Mouse (Mus musculus) heart, embryonic 10.5 days (tissue): ENCODE results near the gene Cnnm2. TPM values are rescaled to one million over a fixed set of nuclear protein-coding genes. Genes with fewer than 3 reads are reported as not detected.

ENCODE experiments used
- DNase-seq: peaks from one replicate; pipeline ENCODE4 v3.0.0-alpha.2; 2017; ENCODE audit warnings: low spot score
- H3K27ac ChIP-seq: fragments of 300-500 bp; sonication (generic); 2 replicates; pipeline ENCODE4 v1.5.1; 2016; ENCODE audit warnings: mild to moderate bottlenecking
- H3K27me3 ChIP-seq: fragments of 300-500 bp; sonication (generic); 2 replicates; pipeline ENCODE4 v1.6.1; 2016; ENCODE audit warnings: mild to moderate bottlenecking; ENCODE audit not compliant: poor library complexity, insufficient read depth, severe bottlenecking
- H3K36me3 ChIP-seq: fragments of 300-500 bp; sonication (generic); 2 replicates; pipeline ENCODE4 v1.6.1; 2016; ENCODE audit warnings: mild to moderate bottlenecking, moderate library complexity
- H3K4me1 ChIP-seq: fragments of 300-500 bp; sonication (generic); 2 replicates; pipeline ENCODE4 v1.6.1; 2016; ENCODE audit warnings: mild to moderate bottlenecking
- H3K4me3 ChIP-seq: fragments of 300-500 bp; sonication (generic); 2 replicates; pipeline ENCODE4 v1.5.1; 2016; ENCODE audit warnings: mild to moderate bottlenecking, moderate library complexity
- H3K9me3 ChIP-seq: fragments of 300-500 bp; sonication (generic); 2 replicates; pipeline ENCODE4 v1.6.1; 2016; ENCODE audit warnings: mild to moderate bottlenecking, moderate library complexity
- WGBS: fragments of 180-500 bp; shearing (Covaris S2); methylation state at CpG from one replicate; pipeline ENCODE4 v1.1.7; 2016; 5-methylcytosine and 5-hydroxymethylcytosine counted together
- polyA plus RNA-seq: library from polyadenylated mRNA; unstranded; fragments of >200 nt; fragmentation: Nextera tagmentation; extraction: Ambion mirVana; gene quantifications from 2 replicates; pipeline ENCODE4 v1.2.1, GENCODE M21; 2016

The Cnnm2 gene
- polyA plus RNA-seq, 1 experiment from 2014 or later: 2.7 TPM

DNA sequence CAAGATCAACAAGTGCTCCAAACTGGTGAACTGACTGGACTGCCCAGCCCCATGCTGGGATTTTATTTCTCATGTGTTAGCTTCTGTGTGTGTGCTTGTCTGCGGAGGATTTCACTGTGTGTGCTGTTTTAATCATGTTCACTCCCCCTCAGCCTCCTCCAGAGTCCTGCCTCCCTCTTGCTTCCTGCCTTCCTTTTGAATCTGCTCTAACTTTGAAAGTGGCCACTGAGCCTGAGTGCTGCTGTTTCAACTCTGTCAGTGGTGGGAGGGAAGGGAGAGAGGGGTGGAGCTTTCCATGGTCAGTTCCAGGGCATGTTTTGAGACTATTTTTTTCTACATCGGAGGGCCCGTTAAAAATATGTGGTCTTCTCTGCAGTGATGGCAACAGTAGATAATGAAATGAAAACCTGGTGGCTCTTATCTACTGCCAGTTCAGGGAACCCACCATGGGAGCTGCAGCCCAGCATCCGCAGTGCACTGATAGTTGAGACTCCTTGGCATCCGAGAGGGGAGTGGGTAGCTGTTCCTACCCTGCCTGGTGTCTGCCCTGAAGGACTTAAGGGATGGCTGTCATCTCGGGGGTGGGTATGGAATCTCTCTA lies 103.4 kb downstream of the Cnnm2 start:
- Histone ChIP-seq H3K9me3 (no peaks in the 10 kb centered on the region), H3K4me1 (peaks cover 44% of the 10 kb centered on the region), H3K36me3 (no peaks in the 10 kb centered on the region), H3K27ac (no peak overlapping the region), H3K4me3 (no peak overlapping the region), H3K27me3 (0 out of 2 replicates have a peak, but pooled peaks cover 7% of the 10 kb centered on the region)
- 41% methylated on average over 6 of the region's 6 CpGs for WGBS
- no peak for DNase-seq

DNA sequence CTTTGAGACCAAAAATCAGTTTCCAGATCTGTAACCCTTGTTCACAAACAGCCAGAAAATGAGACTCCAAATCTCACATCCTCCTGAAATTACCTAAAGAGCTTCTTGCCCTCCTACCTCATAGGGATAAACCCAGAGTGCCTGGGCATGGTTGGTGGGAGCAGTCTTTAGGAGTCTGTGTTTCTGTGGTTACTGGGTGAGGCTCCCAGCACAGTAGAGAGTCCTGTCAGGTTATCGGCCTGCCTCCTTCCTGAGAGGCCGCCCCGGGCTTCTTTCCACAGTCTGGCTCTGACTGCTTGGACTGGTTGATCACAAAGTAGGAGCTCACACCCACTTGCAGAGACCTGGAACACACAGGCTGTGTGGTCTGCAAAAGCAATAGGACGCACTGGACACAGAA lies 104.0 kb downstream of the Cnnm2 start:
- H3K4me3 ChIP-seq: no peak overlapping the region
- no peaks in the 10 kb centered on the region for H3K36me3 ChIP-seq
- 70% methylated on average over 4 of the region's 4 CpGs for WGBS
- H3K9me3 ChIP-seq: no peaks in the 10 kb centered on the region
- DNase-seq: no peak
- no peak overlapping the region for H3K27ac ChIP-seq
- peaks cover 44% of the 10 kb centered on the region for H3K4me1 ChIP-seq
- H3K27me3 ChIP-seq: 0 out of 2 replicates have a peak, but pooled peaks cover 7% of the 10 kb centered on the region

DNA sequence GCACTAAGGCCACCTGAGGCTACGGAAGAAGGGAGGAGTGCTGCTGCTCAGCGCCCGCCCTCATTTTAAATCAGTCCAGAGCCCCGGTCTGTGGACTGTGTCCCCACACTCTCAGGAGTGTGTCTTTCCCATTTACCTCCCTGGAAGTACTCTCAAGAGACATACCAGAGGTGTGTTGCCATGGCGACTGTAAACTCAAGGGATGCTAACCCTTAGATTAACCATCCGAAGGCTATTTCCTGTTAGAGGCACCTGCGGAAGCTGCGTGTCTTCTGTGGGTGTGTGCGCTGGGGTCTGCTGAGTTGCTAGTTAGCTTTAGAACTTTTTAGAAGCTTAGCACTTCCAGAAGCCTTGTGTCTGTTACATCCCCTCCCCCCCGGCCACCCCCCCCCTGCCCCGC lies 107.7 kb downstream of the Cnnm2 start:
- no peaks in the 10 kb centered on the region for H3K9me3 ChIP-seq
- WGBS: 57% methylated on average over 11 of the region's 11 CpGs
- peaks cover 30% of the 10 kb centered on the region for H3K4me1 ChIP-seq
- H3K36me3 ChIP-seq: no peaks in the 10 kb centered on the region
- H3K4me3 ChIP-seq: no peak overlapping the region
- H3K27ac ChIP-seq: peak overlapping the region; percentile 22; the same call in 1 of the 2 replicates
- no peak for DNase-seq
- H3K27me3 ChIP-seq: 0 out of 2 replicates have a peak, but pooled peaks cover 7% of the 10 kb centered on the region

DNA sequence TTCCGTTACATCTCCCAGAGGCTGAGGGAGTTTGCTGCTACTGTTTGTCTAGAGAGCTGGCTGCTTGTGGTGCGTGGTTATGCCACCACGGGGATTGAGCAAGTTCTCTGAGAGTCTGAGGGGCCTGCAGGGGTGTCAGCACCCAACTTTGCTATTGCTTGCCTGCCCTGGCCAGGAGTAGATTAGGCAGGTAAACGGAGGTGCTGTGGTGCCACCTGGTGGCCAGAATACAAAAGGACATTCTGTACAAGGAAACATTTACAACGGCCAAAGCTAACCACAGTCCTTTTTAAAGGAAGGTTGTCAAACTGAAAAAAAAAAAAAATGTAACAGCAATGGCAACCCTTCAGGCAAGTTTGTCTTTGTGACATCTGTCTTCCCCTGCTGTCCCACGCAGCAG lies 108.1 kb downstream of the Cnnm2 start:
- Histone ChIP-seq H3K4me3 (no peak overlapping the region), H3K27ac (no peak overlapping the region), H3K4me1 (peaks cover 29% of the 10 kb centered on the region), H3K27me3 (0 out of 2 replicates have a peak, but pooled peaks cover 7% of the 10 kb centered on the region), H3K36me3 (no peaks in the 10 kb centered on the region), H3K9me3 (no peaks in the 10 kb centered on the region)
- peak; percentile 88 for DNase-seq
- WGBS: 9% methylated on average over 6 of the region's 6 CpGs

DNA sequence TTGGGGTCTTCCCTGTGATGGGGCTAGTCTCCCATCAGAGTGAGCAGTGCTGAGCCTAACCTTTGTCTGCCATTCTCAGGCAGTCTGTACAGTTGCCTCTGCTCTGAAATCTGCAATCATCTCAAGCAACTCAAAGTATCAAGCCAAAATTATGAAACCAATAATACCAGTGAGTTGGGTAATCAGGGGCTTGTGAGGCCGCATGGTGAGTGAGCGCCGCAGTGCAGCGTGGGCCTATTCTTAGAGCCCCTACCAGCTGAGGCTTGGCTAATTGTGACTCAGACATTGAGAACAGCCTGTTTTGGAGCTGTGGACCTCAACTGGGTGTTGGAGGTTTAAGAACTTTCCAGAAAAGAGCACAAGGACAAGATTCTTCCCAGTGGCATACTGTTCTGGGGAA lies 109.7 kb downstream of the Cnnm2 start:
- no peaks in the 10 kb centered on the region for H3K9me3 ChIP-seq
- 85% methylated on average over 4 of the region's 4 CpGs for WGBS
- no peak overlapping the region for H3K27ac ChIP-seq
- no peak overlapping the region for H3K4me3 ChIP-seq
- H3K27me3 ChIP-seq: 0 out of 2 replicates have a peak, but pooled peaks cover 5% of the 10 kb centered on the region
- H3K36me3 ChIP-seq: no peaks in the 10 kb centered on the region
- peaks cover 13% of the 10 kb centered on the region; the same call in 1 of the 2 replicates for H3K4me1 ChIP-seq
- DNase-seq: no peak

DNA sequence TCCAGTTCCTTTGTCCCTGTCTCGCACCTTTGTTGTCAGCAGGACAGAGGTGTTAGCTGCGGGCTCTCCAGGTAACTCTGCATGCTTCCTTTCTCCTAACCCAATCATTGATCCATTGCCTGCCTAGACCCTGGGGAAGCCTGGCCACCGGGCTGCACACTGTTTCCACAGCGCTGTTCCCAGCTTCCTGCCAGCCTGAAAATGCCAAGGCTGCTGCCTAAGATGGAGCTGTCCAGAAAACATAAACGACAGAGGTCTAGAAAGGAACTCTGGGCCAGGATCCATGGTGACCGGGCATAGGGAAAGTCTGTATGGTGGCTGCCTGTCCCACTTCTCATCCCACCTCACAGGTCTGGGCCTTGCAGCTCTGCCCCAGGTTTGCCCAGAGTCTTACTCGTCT lies 110.3 kb downstream of the Cnnm2 start:
- Histone ChIP-seq H3K9me3 (no peaks in the 10 kb centered on the region), H3K27me3 (no peaks in the 10 kb centered on the region), H3K27ac (no peak overlapping the region), H3K4me1 (peaks cover 8% of the 10 kb centered on the region; the same call in 1 of the 2 replicates), H3K4me3 (no peak overlapping the region), H3K36me3 (no peaks in the 10 kb centered on the region)
- 56% methylated on average over 7 of the region's 7 CpGs for WGBS
- DNase-seq: no peak

DNA sequence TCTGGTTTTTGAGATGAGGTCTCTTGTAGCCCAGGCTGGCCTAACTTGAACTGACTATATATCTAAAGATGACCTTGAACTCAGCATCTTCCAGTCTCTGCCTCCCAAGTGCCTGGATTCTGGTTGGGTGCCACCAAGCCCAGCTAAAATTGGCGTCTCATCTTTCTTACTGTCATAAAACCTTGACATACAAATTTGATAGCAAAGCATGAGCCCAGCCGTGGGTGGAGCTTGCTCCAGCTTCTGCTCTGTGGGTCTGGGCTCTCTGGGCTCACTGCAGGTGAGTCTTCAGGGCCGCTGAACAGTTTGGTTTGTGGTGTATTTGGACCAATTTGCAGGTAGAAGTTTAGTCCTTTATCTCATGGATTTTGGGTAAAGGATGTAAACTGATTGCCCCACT lies 112.5 kb downstream of the Cnnm2 start:
- no peak overlapping the region for H3K4me3 ChIP-seq
- H3K27me3 ChIP-seq: no peaks in the 10 kb centered on the region
- H3K9me3 ChIP-seq: no peaks in the 10 kb centered on the region
- WGBS: 85% methylated on average over 3 of the region's 3 CpGs
- H3K27ac ChIP-seq: no peak overlapping the region
- peaks cover 6% of the 10 kb centered on the region; the same call in 1 of the 2 replicates for H3K4me1 ChIP-seq
- H3K36me3 ChIP-seq: no peaks in the 10 kb centered on the region
- no peak for DNase-seq

DNA sequence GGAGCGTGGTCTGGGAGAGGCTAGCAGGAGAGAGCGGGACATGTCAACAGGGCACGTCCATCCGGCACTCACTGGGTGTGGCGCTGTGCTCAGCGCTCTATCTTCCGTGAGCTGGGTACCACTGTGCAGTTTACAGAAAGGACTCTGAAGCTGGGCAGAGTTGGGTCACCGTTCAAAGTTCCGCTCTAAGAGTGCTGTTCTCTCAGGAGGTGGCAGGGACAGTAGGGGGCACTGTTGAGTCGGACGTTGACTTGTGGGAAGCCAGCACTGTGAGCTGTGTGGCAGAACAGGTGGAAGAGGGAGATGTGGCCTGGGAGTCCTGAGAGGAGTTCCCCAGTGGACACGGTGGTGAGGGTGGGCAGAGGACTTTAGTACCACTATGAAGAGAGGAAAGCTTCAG lies 114.4 kb downstream of the Cnnm2 start:
- Histone ChIP-seq H3K4me3 (no peak overlapping the region), H3K27ac (no peak overlapping the region), H3K36me3 (no peaks in the 10 kb centered on the region), H3K27me3 (no peaks in the 10 kb centered on the region), H3K9me3 (no peaks in the 10 kb centered on the region), H3K4me1 (no peaks in the 10 kb centered on the region)
- peak; percentile 89 for DNase-seq
- WGBS: 43% methylated on average over 12 of the region's 12 CpGs

DNA sequence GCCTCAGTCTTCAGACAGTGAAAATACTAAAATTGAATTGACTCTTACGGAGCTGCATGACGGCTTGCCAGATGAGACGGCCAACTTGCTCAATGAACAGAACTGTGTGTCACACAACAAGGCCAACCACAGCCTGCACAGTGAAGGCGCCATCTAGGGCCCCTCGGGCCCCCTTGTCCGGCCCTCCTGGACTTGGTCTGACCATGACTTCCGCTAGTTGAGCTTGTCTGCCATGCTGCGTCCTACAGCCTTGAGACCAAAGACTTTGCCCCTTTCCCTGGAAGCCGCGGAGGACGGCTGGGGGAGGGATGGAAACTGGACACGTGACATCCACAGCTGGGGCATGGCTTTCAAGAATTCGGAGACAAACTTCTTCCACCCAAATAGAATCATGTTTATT lies 116.5 kb downstream of the Cnnm2 start:
- no peaks in the 10 kb centered on the region for H3K9me3 ChIP-seq
- H3K4me3 ChIP-seq: no peak overlapping the region
- H3K27me3 ChIP-seq: no peaks in the 10 kb centered on the region
- no peak overlapping the region for H3K27ac ChIP-seq
- H3K4me1 ChIP-seq: no peaks in the 10 kb centered on the region
- H3K36me3 ChIP-seq: peaks cover 14% of the 10 kb centered on the region; the same call in 1 of the 2 replicates
- no peak for DNase-seq
- WGBS: 88% methylated on average over 13 of the region's 13 CpGs

DNA sequence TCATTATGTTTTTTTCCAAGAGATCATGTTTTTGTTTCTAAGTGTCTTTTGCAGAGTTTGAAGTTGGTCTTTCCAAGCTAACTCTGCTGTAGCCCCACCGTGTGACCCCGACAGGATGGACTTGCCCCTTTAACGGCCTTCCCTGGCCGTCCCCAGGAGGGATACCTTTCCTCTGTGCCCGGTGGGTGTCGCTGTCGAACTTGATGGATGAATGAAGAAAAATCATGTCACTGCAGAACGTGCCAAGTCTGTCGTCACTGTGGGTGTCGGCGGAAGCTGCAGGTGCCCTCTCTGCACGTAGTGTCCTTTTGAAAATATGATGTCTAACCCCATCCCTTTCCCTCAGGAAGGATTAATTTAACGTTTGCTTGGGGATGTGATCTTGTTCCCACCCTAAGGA lies 117.0 kb downstream of the Cnnm2 start:
- H3K27me3 ChIP-seq: no peaks in the 10 kb centered on the region
- no peaks in the 10 kb centered on the region for H3K9me3 ChIP-seq
- WGBS: 65% methylated on average over 13 of the region's 13 CpGs
- H3K27ac ChIP-seq: no peak overlapping the region
- no peak overlapping the region for H3K4me3 ChIP-seq
- H3K36me3 ChIP-seq: peaks cover 16% of the 10 kb centered on the region; the same call in 1 of the 2 replicates
- no peaks in the 10 kb centered on the region for H3K4me1 ChIP-seq
- no peak for DNase-seq

DNA sequence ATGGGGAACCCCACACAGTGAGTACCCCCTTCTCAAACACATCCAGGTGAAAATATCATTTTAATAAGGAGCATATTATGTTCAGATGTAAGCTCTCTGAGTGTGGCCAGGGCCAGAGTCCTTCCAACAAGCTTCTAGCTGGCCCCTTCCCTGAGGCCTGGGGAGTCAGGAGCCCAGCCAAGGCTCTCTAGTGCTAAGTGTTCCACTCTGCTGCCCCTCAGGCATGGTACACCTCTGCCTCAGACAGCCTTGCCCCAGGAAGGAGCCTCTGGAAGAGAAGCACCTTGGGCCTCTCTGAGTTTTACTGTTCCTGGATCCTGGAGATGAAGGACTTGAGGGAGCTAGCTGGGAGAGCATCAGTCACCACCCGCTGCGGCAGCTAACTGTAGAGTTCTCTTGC lies 118.5 kb downstream of the Cnnm2 start:
- H3K4me3 ChIP-seq: no peak overlapping the region
- 96% methylated on average over 2 of the region's 2 CpGs for WGBS
- no peak for DNase-seq
- no peaks in the 10 kb centered on the region for H3K4me1 ChIP-seq
- H3K27me3 ChIP-seq: no peaks in the 10 kb centered on the region
- peaks cover 30% of the 10 kb centered on the region for H3K36me3 ChIP-seq
- H3K27ac ChIP-seq: no peak overlapping the region
- H3K9me3 ChIP-seq: no peaks in the 10 kb centered on the region

DNA sequence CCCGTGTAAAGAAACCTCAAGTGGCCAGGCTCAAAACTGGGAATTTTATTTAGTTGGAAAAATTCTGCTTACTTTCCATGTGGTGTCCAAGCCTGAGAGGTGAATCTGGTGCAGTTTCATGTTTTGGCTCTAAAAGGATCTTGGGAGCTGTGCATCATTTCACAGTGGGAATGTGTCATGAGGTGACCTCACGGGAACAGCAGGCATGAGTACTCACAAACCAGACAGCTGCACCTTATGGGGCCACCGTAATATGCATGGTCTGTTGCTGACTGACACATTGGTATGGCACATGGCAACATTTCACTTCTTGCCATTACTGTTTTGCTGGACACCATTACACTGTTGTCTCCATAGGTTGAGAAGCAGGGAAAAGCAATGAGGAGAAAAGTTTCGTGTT lies 124.0 kb downstream of the Cnnm2 start:
- no peak for DNase-seq
- Histone ChIP-seq H3K4me1 (no peaks in the 10 kb centered on the region), H3K27ac (no peak overlapping the region), H3K4me3 (no peak overlapping the region), H3K27me3 (no peaks in the 10 kb centered on the region), H3K9me3 (no peaks in the 10 kb centered on the region), H3K36me3 (peaks cover 78% of the 10 kb centered on the region)
- 92% methylated on average over 4 of the region's 4 CpGs for WGBS

DNA sequence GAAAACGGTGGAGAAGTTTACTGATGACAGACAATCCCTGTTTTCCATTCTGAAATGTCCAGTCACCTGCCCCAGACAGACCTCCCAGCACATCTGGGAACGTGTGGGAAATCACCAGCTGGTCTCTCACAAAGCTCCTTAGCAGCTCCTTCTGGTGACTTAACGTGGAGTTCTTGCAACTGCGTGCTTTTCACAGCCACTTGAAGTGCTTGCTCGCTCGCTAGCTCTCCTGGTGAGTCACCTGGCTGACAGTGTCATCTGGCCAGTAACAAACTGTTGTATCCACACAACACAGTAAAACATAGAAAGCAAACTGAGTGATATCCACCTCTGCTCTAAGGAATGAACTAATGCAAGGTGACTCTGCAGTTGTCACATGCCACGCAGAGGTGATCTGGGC lies 125.4 kb downstream of the Cnnm2 start:
- DNase-seq: no peak
- Histone ChIP-seq H3K27ac (no peak overlapping the region), H3K9me3 (no peaks in the 10 kb centered on the region), H3K36me3 (peaks cover 88% of the 10 kb centered on the region), H3K4me3 (no peak overlapping the region), H3K4me1 (no peaks in the 10 kb centered on the region), H3K27me3 (no peaks in the 10 kb centered on the region)
- WGBS: 83% methylated on average over 7 of the region's 7 CpGs
